Mouse (Mus musculus) gastrocnemius, adult 18-20 months (tissue): ENCODE results near the gene Pced1a. TPM values are rescaled to one million over a fixed set of nuclear protein-coding genes. Genes with fewer than 3 reads are reported as not detected.
"Not testable (repeated sequence)": the region's sequence is repeated elsewhere in the genome, so short reads cannot be mapped to it uniquely, and the experiment has no call there.

Source experiments
- DNase-seq: peaks from one replicate; pipeline ENCODE4 v3.0.0; 2021; ENCODE audit warnings: low spot score
- total RNA-seq, 2 experiments: library from RNA; stranded (reverse); gene quantifications; 2 replicates each; pipeline ENCODE4 v1.2.3; 2021

Gene Pced1a
- total RNA-seq, 2 experiments from 2014 or later, result 4.2 to 4.8 TPM

DNA sequence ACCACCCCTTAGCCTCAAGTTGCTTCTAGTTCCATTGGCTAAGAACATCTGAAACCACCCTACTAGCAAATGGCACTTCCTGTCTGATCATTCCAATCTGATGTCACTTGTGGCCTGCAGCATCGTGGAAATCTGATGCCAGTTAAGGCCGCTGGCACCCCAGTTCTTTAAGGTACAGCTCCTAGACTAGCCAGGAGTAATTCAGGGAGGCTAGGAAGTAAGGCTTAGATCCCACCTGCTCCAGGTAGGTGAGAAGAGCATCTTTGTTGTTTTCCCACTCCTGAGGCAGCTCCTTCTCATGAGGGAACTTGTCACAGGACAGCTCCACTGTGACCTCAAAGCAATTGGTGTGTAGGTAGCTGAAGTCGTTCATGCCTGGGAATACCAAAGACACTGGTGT lies 31.7 kb downstream of the Pced1a start:
- DNase-seq, result no peak

DNA sequence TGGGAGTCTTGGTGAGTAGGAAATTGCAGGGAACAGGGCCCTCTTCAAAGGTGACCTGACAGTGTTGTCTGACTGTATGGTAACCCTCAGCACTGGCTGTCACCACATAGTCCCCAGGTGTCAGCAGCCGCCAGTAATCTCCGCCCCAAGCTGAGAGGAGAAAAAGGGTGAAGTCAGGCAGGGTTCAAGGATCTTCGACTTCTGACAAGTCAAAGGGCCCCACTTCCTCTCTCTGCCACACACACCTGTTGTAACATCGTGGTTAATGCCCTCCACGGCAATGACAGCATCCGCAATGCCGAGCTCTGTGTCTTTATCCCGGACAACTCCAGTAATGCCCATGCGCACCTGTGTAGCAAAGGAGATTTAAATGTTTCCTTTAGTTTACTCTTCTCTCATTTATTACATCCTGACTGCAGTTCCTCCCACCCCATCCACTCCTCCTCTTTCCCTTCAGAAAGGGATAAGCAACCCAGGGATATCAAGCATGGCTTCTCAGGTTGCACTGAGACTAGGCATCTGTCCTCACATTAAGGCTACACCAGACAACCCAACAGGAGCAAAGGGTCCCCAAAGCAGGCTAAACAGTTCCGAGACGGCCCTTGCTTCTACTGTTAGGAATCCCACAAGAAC lies 33.4 kb downstream of the Pced1a start:
- no peak for DNase-seq

DNA sequence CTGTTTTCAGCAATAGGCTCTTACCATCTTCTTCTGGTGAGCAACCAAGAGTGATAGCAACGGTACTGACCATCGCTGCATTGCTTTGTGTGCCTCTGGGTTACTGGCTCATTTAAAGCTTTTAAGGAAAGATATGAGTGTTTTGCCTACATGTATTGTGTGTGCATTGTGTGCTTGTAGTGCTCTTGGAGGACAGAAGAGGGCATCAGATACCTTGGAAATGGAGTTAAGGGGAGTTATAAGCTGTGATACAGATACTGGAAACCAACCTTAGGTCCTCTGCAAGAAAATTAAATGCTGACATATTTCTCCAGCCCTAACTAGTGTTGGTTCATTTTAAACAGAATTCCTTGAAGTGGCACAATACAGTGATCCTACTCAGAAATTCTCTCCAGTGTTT lies 35.7 kb downstream of the Pced1a start:
- DNase-seq, result no peak

DNA sequence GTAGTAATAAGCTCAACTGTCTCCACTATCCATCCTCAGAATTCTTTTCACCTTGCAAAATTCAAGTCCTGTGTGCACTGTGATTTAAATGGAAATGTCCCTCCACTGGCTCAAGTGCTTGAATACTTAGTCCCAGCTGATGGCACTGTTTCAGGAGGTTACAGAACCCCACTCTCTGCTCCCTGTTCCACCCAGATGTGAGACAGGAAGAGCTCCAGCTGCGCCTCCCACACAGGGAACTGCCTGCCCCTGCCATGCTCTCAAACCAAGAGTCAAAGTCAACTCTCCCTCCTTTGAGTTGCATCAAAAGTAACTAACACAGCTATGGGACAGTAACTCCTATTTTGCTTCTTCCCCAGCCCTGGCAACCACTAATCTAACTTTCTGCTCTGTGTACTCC lies 38.3 kb downstream of the Pced1a start:
- DNase-seq, result no peak

DNA sequence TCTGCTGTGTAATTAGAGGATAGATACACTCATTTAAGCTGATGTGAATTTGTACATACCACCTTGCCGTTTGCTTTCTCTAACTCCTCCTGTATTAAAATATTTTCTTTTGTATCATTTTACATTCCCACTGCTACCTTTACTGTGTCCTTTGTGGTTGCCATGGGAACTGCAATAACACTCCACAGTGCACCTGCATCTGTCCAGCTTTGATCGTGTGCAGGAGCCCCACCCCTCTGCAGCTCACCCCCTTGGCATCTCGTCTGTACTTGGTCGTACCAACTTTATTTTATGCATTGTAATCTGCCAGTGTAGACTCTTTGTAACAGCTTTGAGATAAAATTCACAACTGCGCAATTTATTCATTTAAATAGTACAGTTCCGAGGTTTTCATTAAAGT lies 40.6 kb downstream of the Pced1a start:
- no peak for DNase-seq

DNA sequence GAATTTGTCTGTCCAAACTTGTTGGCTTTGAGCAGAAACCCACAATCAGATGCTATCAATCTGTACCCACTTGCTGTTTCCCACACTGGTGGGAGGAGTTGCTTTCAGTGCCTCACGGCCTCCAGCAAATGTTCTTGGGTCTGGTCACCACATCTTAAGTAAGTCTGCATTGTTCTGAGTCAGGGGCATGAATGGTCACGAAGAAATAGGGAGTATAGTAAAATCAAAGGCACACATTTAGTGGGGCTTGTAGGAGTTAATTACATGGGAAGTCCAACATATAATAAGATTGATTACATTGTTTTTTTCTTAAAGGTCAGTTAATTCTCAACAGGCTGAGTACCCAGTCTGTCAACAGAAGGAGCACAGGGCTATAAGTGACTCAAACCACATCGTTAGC lies 41.3 kb downstream of the Pced1a start:
- no peak for DNase-seq

DNA sequence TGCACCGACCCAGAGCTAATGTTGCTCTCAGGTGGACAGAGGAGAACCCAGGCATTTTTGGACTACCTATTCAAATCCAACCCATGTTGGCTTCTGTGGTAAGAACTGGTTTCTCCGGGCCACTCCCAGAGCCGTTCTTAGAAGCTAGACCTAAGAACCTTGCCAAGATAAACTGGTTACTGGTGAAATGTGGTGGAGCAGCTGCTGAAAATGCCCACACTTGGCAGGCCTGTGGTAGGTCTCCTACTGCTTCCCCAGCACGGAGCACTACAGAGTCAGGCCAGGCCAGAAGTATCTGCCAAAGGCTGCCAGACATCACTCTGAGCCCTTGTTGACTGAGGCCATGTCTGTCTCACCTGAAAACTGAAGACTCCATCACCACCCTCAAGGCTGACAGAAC lies 49.5 kb downstream of the Pced1a start:
- DNase-seq, result no peak

DNA sequence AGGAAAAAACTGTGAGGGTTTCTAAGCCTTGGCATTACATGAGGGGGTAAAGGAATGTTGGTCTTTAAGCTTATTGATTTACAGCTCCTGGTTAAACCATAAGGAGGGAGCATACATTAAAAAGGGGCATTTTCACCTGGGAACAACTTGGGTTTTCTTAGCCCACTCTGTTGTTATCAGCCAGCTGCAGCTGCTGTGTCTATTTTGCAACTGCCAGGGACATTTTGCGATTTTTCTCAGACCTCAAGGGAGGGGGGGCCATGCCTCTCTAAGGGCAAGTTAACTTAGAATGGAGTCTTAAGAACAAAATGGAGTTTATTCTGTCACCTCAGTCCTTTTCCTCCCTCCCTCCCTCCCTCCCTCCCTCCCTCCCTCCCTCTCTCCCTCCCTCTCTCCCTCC lies 51.5 kb downstream of the Pced1a start:
- DNase-seq, result not testable (repeated sequence)

DNA sequence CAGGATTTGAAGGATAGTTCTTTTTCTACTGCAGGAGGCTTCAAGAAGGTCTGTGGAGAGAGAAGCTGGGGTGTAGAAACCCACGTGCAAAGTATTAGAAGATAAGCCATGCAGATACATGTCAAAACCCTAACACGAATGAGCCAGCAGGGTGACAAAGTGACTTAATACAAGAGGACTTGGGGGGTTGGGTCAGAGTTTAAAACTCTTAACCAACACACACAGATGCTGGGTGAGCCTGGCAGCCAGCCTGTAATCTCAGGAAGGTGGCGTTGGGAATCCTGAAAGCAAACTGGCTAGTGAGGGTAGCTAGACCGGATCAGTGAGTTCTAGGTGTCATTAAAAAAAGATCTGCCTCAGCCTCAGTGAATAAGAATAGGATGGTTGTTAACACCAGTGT lies 57.1 kb downstream of the Pced1a start:
- no peak for DNase-seq

Other genes with a start within 250 kb of the Pced1a start
- 100 to 1,000 TPM; 122 to 131 TPM for gene Snrpb, start 245.3 kb downstream of the Pced1a start, total RNA-seq
- gene Tmc2, start 229.5 kb downstream of the Pced1a start, total RNA-seq, result not detected
- gene Nop56, start 150.3 kb downstream of the Pced1a start, total RNA-seq, result 10 to 100 TPM; 23.8 to 29.5 TPM
- 100 to 1,000 TPM; 450 to 457 TPM for gene Idh3b, start 140.2 kb downstream of the Pced1a start, total RNA-seq
- gene Ebf4, start 129.5 kb downstream of the Pced1a start, total RNA-seq, result under 1 TPM; 0.27 to 0.43 TPM
- gene Cpxm1, start 27.1 kb downstream of the Pced1a start, total RNA-seq, result 1 to 10 TPM; 2.2 to 2.4 TPM
- not detected for gene Gm28372, start 19.5 kb downstream of the Pced1a start, total RNA-seq
- not detected for gene 1700020A23Rik, start 19.4 kb downstream of the Pced1a start, total RNA-seq
- gene Tmem239, start 18.2 kb downstream of the Pced1a start, total RNA-seq, result not detected
- 10 to 100 TPM; 17.6 to 19.2 TPM for gene Vps16, start 362 bp downstream of the Pced1a start, total RNA-seq
- gene Ptpra, start 25.6 kb upstream of the Pced1a start, total RNA-seq, result 10 to 100 TPM; 14.8 to 18.9 TPM
- 10 to 100 TPM; 45.8 to 46.0 TPM for gene Mrps26, start 139.0 kb upstream of the Pced1a start, total RNA-seq
- not detected for gene Oxt, start 151.5 kb upstream of the Pced1a start, total RNA-seq
- gene Avp, start 157.9 kb upstream of the Pced1a start, total RNA-seq, result not detected
- gene Fastkd5, start 205.3 kb upstream of the Pced1a start, total RNA-seq, result 1 to 10 TPM; 5.8 to 6.2 TPM
- 1 to 10 TPM; 5.2 TPM for gene Ubox5, start 205.3 kb upstream of the Pced1a start, total RNA-seq
- gene Lzts3, start 218.1 kb upstream of the Pced1a start, total RNA-seq, result 1 to 10 TPM; 2.3 to 3.2 TPM
- 100 to 1,000 TPM; 117 to 118 TPM for gene Ddrgk1, start 240.0 kb upstream of the Pced1a start, total RNA-seq
- 10 to 100 TPM; 11.5 to 12.7 TPM for gene Itpa, start 242.9 kb upstream of the Pced1a start, total RNA-seq